Mouse (Mus musculus) E14TG2a.4 (cell line): ENCODE results near the gene Pcdh18.
A peak's percentile ranks its signal among the peaks of the same experiment; 100 is the strongest.

ENCODE experiments used
- H3K27me3 ChIP-seq: 2 replicates; pipeline ENCODE4 v1.6.1; 2014; ENCODE audit warnings: low read length, control low read depth; ENCODE audit not compliant: insufficient read depth
- H3K36me3 ChIP-seq: 2 replicates; pipeline ENCODE4 v1.6.1; 2014; ENCODE audit warnings: low read length, control low read depth; ENCODE audit not compliant: insufficient read depth
- H3K4me1 ChIP-seq: replicated peaks from 2 replicates; pipeline ENCODE4 v1.6.1; 2014; ENCODE audit warnings: low read depth, low read length, control low read depth
- H3K4me3 ChIP-seq: replicated peaks from 2 replicates; pipeline ENCODE4 v1.5.1; 2014; ENCODE audit warnings: mild to moderate bottlenecking, low read length
- H3K9me3 ChIP-seq: 2 replicates; pipeline ENCODE4 v1.6.1; 2014; ENCODE audit warnings: low read length, control low read depth
- CTCF ChIP-seq: conservative IDR thresholded peaks from 2 replicates; pipeline ENCODE4 v1.5.1; 2014; ENCODE audit warnings: low read length
- NANOG ChIP-seq: IDR thresholded peaks from 2 replicates; pipeline ENCODE4 v1.6.1; 2014; ENCODE audit warnings: borderline replicate concordance, low read length, mixed read lengths
- POU5F1 ChIP-seq: IDR thresholded peaks from 2 replicates; pipeline ENCODE4 v1.6.1; 2014; ENCODE audit warnings: low read length, borderline replicate concordance

Gene Pcdh18

GRCm38 (mm10) chr3:49757626-49758019 lies 498 bp upstream of the Pcdh18 start:
- Histone ChIP-seq H3K36me3 (no peaks in the 10 kb centered on the region), H3K9me3 (no peaks in the 10 kb centered on the region), H3K27me3 (peaks cover 33% of the 10 kb centered on the region), H3K4me3 (peak overlapping the region; percentile 72), H3K4me1 (peaks cover 12% of the 10 kb centered on the region)
- TF ChIP-seq CTCF (no peak), NANOG (no peak), POU5F1 (no peak)

- Histone ChIP-seq H3K4me1 (peaks cover 12% of the 10 kb centered on the region), H3K4me3 (peak overlapping the region; percentile 72), H3K9me3 (no peaks in the 10 kb centered on the region), H3K27me3 (peaks cover 33% of the 10 kb centered on the region), H3K36me3 (no peaks in the 10 kb centered on the region)
- TF ChIP-seq NANOG (no peak), POU5F1 (no peak), CTCF (no peak)
Measured at GRCm38 (mm10) chr3:49755986-49756845, 909 bp downstream of the Pcdh18 start.

GRCm38 (mm10) chr3:49752766-49753165 lies 4.4 kb downstream of the Pcdh18 start:
- H3K4me1 ChIP-seq = peaks cover 12% of the 10 kb centered on the region
- no peak for TF ChIP-seq CTCF
- no peak for TF ChIP-seq NANOG
- TF ChIP-seq POU5F1 = no peak
- no peaks in the 10 kb centered on the region for H3K9me3 ChIP-seq
- H3K4me3 ChIP-seq = no peak overlapping the region
- no peaks in the 10 kb centered on the region for H3K36me3 ChIP-seq
- H3K27me3 ChIP-seq = peaks cover 31% of the 10 kb centered on the region

GRCm38 (mm10) chr3:49749491-49750284 lies 7.4 kb downstream of the Pcdh18 start:
- Histone ChIP-seq H3K4me3 (no peak overlapping the region), H3K4me1 (no peaks in the 10 kb centered on the region), H3K36me3 (no peaks in the 10 kb centered on the region), H3K9me3 (no peaks in the 10 kb centered on the region), H3K27me3 (peaks cover 6% of the 10 kb centered on the region)
- TF ChIP-seq POU5F1 (no peak), CTCF (no peak), NANOG (no peak)

GRCm38 (mm10) chr3:49748054-49748453 lies 9.1 kb downstream of the Pcdh18 start:
- no peaks in the 10 kb centered on the region for H3K36me3 ChIP-seq
- H3K27me3 ChIP-seq = no peaks in the 10 kb centered on the region
- no peak overlapping the region for H3K4me3 ChIP-seq
- H3K9me3 ChIP-seq = no peaks in the 10 kb centered on the region
- no peaks in the 10 kb centered on the region for H3K4me1 ChIP-seq
- no peak for TF ChIP-seq CTCF
- no peak for TF ChIP-seq NANOG
- no peak for TF ChIP-seq POU5F1

GRCm38 (mm10) chr3:49739061-49739460 lies 18.1 kb downstream of the Pcdh18 start:
- Histone ChIP-seq H3K4me1 (no peaks in the 10 kb centered on the region), H3K4me3 (no peak overlapping the region), H3K9me3 (peaks cover 22% of the 10 kb centered on the region), H3K36me3 (no peaks in the 10 kb centered on the region), H3K27me3 (no peaks in the 10 kb centered on the region; the same call in 1 of the 2 replicates)
- TF ChIP-seq NANOG (no peak), POU5F1 (no peak), CTCF (no peak)

GRCm38 (mm10) chr3:49738531-49738930 lies 18.6 kb downstream of the Pcdh18 start:
- H3K4me3 ChIP-seq = no peak overlapping the region
- H3K36me3 ChIP-seq = no peaks in the 10 kb centered on the region
- no peaks in the 10 kb centered on the region; the same call in 1 of the 2 replicates for H3K27me3 ChIP-seq
- H3K4me1 ChIP-seq = no peaks in the 10 kb centered on the region
- no peak for TF ChIP-seq NANOG
- no peak for TF ChIP-seq CTCF
- no peak for TF ChIP-seq POU5F1
- peaks cover 22% of the 10 kb centered on the region for H3K9me3 ChIP-seq

GRCm38 (mm10) chr3:49706503-49706902 lies 50.6 kb downstream of the Pcdh18 start:
- no peaks in the 10 kb centered on the region for H3K36me3 ChIP-seq
- no peaks in the 10 kb centered on the region for H3K4me1 ChIP-seq
- no peak overlapping the region for H3K4me3 ChIP-seq
- peaks cover 6% of the 10 kb centered on the region; the same call in 1 of the 2 replicates for H3K9me3 ChIP-seq
- no peaks in the 10 kb centered on the region for H3K27me3 ChIP-seq
- TF ChIP-seq POU5F1 (no peak), NANOG (no peak), CTCF (no peak)

- TF ChIP-seq CTCF (no peak), NANOG (no peak), POU5F1 (no peak)
- Histone ChIP-seq H3K4me3 (no peak overlapping the region), H3K9me3 (no peaks in the 10 kb centered on the region), H3K27me3 (no peaks in the 10 kb centered on the region), H3K36me3 (no peaks in the 10 kb centered on the region), H3K4me1 (peaks cover 6% of the 10 kb centered on the region)
Measured at GRCm38 (mm10) chr3:49699951-49700350, 57.2 kb downstream of the Pcdh18 start.
